Mouse (Mus musculus): Measurements from ENCODE around the gene Gm10271.

- TF ChIP-seq CTCF (IDR thresholded peaks at IDR 0.05; ENCODE audit: borderline replicate concordance, insufficient read depth, low read length) (no peak), POLR2A (IDR thresholded peaks at IDR 0.05; ENCODE audit: low read depth, low read length) (no peak)
These were observed 42.2 kb upstream of the Gm10271 start for GRCm38 (mm10) chr10:117014565-117014964.

All from embryonic fibroblast, embryonic 13.5 days (primary cell).